Mouse (Mus musculus) adipocyte (in vitro differentiated cells): ENCODE results near the gene Bcas3.

Experiments
- DNase-seq: peaks from one replicate; pipeline ENCODE4 v3.0.0-alpha.2; 2016; ENCODE audit warnings: low spot score

Gene Bcas3

DNA sequence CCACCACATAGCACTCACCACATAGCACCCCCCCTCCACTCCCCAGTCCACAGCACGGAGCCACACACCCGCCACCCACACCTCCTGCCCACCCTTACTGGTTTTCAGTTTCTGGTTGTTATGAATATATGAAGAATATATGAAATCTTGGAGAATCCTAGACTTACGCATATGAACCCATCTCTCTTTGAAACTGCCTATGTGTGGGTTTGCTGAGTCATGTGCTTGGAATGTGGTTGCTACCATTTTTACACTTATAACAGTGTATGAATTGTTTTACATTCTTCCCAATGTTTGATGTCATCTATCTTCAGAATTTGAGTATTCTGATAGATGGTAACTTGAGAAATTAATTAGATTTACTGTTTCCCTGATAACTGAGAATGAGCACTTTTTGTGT, 26.1 kb downstream of the Bcas3 start:
- DNase-seq = no peak

DNA sequence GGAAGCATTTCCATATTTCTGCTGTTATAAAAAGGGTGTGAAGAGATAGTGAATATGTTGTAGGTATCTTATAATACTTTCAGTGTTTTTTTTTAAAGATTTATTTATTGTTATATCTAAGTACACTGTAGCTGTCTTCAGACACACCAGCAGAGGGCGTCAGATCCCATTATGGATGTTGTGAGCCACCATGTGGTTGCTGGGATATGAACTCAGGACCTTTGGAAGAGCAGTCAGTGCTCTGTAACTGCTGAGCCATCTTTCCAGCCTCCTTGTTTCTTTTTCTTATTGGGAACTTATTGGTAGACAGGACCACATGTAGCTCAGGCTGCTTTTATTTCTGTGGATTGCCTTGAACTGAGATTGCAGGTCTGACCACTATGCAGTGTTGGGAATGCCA, 27.1 kb downstream of the Bcas3 start:
- DNase-seq = no peak

DNA sequence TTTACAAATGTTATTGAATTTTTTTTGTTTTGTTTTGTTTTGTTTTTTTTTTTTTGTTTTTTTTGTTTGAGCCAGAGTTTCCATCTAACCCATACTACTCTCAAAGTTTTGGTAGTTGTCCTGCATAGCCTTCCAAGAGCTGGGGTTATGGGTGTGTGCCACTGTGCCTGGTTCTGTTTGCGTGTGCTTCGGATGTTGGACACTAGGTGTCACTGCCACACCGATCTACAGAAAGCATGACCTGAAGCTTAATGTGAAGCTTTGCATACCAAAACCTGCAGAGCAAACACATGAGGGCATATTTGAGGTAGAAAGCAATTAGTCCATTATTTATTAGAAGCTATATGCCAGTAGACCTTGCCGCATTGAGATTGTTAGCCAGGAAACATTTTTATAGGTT, 29.1 kb downstream of the Bcas3 start:
- peak; percentile 82 for DNase-seq

DNA sequence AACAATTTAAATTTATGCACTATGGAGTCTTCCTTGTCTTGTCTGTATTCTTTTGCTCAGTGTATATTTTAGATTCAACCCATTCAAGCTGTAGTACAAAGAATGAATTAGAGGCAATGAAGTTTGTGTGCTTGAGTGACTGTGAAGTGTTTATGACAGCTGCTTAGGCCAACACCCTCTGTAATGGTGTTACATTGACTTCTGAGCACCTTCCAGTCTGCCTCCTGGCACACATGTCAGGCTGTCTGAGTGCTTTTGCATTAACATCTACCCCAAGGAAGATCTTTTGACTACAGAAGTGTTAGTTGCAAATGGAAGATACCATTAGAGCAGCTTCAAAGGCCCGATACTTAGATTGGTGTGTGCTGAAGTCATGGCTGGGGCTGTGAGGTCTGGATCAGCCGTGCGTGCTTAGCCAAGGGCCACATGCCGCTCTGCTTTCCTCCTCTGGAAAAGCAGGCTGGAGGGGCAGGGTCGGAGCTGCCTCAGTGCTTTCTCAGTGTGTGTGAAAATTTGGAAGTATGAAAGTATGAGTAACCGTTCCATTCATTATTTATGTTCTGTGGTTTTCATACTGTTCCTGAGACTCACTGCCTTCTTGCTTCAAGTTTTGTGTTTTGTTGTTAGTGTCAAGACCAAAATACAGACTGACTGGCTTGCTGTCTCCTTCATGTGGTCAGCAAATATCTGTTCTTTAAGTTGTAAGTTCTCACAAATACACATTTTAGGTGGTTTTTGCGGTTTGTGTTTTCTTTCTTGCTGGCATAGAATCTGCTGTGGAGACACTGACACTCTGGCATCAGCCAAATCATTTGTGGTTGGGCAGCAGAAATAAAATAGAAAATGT, 31.2 kb downstream of the Bcas3 start:
- no peak for DNase-seq

DNA sequence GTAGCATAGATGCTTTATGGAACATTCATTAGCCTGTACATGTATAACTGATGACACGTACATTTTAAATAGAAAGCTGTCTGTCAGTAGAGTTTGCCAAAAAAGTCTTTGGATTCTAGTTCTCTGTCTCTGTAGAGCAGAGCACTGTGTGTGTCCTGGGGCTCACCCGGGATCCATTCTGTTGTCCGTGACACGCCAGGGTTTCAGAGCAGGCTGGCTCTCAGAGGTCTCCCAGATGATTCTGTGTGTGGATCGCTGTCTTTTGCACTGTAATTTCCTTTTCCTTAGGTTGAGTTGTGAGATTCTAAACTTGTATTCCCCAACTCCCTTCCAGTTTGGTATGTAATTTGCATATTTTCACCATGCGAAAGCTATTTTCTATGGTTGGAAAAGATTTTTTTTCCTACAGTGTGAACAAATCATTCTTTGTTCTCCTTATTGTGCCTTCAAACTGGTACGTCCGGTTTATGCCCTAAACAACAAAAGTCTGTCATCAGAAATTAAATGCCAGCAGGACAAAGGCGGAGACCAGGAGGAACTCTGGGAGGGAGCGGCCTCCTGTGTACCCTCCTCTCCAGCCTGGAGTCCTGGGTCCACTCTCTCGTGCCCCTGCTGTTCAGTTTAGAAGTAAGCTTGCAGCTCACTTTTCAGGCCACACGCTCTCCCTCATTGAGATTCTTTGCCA, 39.4 kb downstream of the Bcas3 start:
- no peak for DNase-seq

DNA sequence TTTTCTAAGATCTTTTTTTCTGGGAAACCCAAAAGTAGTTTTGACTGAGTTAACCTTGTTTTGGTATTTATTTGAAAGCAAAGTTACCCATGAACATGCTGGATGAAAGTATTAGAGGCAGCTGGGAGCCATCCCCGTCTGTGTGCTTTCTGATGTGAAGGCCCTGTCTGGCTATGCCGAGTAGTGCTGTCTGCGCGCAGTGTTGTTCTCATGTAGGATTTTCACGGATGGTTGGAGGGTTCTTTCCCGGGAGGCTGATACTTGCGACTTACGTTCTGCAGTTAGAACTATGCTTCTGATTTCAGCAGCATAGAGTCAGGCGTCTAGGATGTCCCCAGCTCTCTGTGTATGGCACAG, 39.9 kb downstream of the Bcas3 start:
- no peak for DNase-seq

DNA sequence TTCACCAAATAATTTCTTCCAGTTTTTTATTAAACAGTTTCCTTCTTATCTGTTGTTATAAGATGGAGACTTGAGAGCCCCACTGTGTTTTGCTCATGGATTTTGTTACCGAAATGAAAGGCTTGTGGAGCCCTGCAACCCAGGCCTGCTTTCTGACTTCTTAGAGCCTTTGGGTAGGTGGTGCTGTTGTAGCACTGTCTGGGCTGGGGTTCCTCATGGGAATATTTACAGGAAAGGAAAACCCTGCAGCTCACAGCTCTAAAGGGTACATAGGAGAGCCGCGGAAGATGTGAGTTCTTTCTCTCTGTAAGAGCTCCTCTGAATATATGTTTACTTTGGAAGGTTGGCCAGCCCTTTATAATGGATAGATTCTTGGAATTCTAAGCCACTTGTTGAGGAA, 41.0 kb downstream of the Bcas3 start:
- DNase-seq = no peak

DNA sequence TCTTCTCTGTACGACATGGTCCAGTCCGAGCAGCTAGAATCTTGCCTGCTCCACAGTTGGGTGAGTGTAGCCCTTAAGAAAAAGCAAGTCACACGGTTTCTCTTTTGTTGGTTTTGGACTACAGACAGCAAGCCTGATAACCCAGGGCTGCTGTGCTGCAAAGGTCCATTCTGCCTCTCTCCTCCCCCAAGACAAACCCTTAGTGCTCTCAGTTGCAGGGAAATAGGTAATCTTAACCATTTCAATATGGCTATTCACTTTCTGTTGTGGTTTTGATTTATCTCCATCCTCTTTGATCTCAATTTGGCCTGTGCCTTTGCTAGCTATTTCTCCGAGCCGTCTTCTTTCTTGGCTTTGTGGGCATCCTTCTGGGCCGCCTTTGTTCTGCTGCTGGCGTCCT, 42.4 kb downstream of the Bcas3 start:
- no peak for DNase-seq

DNA sequence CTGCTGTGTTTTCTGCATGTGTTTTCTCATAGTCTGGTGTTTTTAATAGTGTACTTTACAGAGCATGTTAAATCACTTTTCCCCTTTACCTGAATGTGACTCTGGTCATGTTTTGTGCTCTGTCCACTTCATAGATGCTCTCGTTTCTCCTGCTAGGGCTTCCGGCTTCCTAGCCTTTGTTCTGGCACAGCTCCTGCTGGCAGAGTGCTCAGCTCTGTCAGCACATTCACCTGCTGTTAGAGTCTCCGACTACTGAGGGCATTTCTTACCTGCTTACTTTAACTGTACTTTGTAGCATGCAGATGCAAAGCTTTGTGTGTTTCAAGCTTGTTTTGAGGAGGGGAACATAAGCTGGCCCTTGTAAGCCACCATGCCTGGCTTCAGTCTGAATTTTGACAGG, 53.6 kb downstream of the Bcas3 start:
- DNase-seq = no peak

DNA sequence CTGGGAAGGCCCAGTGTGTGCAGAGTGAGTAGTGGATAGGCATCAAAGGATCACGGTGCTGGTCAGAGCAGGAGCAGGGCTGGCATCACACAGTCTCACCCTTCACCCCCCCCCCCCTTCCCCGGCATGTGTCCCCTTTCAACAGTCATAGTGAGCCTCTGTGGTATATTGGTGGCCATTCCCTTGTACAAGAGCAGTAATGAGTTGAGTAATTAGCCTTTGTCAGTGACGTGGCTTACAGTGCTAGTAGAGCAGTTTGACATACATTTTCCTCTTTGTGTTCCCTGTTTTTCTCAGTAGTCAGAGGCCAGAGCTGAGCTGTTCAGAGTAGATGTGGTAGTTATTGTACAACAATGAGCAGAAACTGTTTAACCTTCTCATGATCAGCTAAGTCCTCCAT, 54.7 kb downstream of the Bcas3 start:
- DNase-seq = no peak

DNA sequence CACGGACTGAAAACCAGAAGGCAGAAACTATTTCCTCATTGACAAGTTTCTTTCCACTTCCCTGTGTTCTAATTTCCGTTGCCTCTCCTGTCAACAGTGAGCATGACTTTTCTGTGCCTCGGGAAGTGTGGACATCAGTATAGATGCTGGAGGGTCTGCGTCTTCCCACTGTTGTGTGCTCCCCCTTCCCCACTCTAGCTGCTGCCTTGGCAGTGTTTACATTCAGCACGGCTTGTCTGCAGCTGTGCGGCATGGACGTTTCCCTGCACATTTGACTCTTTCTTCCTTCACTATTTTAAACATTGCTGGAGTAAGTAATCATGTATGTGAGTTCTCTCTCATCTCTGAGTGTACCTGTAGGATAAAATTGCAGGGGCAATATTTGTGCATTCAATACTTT, 59.4 kb downstream of the Bcas3 start:
- DNase-seq = no peak

DNA sequence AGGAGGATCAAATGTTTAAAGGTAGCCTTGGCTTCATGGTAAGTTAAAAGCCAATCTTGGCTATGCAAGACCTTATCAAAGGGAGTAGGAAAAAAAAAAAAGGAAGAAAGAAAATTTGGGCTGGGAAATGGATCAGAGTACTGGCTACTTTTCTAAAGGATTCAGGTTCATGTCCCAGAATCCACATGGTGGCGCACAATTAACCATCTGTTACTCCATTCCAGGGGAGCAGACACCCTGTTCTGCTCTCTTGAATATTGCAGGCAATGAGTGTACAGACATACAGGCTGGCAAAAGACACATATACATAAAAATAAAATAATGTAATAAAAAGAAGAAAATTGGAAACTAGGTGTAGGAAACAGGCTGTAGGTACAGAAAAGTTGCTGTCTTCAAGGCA, 61.5 kb downstream of the Bcas3 start:
- no peak for DNase-seq

DNA sequence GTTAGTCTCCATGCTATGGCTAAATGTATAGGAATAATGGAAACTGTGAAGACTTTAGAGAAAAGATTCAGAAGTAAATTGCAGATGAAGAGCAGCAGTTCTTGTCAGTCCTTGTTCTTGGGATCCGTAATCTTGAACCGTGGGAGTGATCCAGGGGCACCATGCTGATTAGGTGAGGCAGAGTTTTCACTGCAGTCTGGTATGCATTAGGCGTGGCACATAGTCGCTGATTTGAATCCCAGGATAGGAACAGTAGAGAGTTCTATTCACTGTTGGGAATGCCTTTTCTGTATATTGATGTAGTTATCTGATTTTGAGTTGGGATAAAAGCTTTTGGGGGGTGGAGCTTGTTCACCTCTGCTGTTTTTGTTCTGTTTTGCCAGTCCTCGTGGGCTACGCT, 74.4 kb downstream of the Bcas3 start:
- DNase-seq = no peak

DNA sequence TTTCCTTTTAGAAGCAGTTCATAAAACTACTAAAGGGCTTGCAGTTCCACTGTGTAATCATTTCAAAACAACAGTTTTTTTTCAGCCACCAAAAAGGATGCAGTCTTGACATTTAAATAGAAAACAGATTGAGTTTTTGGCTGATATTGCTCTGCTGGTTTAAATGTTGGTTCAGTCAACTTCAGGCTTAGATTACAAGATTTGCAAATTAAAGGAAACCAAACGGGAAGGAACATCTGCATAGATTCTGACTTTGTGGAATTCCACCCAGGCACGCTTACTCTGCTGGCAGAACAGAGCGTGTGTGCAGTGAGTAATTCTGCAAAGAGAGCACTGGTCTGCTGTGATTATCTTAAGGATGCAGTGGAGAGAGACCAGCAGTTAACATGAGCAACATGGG, 75.3 kb downstream of the Bcas3 start:
- DNase-seq = peak; percentile 19

DNA sequence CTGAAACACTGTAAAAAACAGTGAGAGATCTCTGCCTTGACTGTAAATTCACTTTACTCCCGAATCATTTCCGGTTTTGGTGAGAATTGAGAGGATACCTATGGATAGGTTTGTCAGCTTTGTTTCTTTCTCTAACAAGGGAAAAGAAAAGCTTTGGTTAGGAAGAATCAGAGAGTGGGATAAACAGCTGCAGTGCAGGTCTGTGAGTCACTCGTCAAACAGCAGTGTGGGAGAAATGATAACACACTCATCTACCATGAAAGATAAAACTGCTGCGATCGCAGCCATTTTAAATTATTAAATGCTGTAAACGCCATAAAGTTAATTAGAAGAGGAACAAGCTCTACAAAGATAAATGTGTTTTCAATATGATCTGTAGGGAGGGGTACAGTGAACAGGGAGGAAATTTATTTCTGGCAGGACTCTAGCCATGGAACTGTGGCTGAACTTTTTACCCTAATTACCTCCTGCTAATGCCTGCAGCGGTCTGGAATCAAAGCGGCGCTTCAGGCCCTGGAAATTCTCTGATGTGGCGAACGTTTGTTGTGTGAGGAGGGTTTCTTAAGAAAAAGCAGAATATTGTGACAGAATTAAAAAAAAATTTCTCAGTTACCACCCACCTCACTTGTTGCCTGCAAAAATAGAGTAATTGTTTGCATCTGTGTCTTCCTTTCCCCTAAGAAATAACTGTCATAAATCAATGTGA, 77.9 kb downstream of the Bcas3 start:
- no peak for DNase-seq

DNA sequence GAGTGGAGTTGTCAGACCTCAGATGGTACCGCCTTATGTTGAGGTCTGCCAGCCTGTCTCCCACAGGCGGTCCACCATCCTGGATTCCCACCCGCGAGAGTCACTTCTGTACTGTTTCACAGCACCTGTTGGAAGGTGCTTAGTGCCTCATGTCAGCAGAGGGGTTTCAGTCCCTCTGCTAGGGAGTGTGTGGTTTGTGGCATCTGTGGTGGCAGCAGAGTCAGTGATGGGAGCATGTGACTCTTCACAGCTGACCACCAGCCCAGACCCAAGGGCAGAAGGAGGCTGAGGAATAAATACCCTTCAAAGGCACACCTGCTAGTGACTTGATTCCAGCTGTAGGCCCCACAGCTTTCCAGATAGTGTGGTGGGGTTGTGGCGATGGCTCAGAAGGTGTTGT, 94.4 kb downstream of the Bcas3 start:
- no peak for DNase-seq

DNA sequence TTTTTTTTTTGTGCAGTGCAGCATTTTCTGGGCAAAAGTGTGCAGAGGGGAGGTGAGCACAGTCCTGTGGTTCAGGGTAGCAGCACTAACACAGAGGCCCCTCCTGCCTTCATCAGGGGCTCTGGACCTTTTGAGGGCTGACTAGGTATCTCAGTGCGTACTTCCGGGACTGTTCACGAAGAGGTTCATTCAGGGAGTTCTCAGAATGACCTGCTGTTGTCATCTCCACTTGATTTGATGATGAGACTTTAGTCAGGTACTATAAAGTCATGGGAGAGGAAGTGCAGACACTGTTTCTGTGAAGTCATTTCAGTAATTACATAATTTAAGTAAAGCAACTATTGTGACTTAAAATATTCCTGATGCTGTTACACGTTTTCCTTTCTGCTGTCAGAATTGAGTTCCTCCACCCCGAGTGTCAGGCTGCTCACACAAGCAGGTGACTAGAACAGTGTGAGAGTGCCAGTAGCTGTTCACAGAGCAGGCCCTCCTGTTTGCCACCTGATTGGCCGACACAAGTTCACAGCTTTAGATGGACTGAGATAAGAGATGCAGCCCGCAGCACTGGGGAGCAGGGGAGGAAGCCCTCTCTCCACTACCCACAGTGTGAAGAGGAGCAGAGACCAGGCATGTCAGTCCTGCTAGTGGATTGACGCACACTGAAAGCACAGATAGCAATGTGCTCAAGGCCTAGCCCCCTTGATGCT, 100.8 kb downstream of the Bcas3 start:
- no peak for DNase-seq

DNA sequence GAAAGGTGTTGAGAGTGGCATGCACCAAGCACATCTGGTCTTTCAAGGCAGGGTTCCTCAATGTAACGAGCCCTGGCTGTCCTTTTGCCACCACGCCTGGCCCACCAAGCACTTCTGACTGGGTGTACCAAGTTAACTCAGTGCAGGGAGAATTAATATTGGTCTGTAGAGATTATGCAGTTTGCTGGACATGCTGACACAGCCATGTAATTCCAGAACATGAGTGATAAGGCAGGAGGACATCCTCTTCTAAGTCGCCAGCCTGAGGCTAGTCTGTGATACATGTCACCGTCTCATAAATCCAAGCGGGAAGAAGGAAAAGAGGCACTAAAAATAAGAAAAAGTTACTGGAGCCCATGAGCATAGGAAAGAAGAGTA, 101.3 kb downstream of the Bcas3 start:
- no peak for DNase-seq

DNA sequence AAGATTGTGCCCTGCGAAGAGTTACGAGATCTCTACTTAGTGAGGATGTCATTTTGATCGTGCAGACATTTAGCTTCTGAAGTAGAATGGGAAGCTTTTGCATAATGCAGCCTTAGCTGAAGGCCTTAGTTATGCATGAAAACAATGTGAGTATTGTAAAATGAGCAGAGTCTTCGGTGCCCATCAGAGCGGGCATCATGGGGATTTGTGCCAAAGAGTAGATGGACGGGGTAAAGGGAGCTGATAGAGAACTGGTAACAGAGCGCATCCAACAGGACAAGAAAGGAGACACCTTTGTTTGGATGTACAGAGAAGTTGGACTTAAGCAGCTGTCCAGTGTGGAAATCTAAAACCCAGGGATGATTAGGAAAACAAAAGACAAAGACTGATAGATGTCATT, 108.6 kb downstream of the Bcas3 start:
- no peak for DNase-seq

DNA sequence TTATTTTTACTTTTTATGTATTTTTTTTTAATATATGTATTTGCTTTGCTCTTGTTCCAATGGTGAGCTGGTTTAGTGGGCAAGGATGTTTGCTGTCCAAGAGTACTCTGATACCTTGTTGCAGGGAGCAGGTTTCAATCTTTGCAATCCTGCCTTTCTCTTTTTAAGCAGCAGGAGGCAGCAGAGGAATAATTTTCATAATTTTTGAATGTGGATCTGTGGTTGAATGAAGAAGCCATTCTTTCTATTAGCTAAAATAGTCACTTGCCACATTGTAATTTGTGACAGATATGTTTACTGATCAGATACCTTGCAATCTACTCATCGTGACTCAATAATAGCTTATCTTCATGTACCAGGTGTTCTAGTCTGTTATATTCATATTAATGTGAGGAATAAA, 116.6 kb downstream of the Bcas3 start:
- DNase-seq = peak; percentile 60

DNA sequence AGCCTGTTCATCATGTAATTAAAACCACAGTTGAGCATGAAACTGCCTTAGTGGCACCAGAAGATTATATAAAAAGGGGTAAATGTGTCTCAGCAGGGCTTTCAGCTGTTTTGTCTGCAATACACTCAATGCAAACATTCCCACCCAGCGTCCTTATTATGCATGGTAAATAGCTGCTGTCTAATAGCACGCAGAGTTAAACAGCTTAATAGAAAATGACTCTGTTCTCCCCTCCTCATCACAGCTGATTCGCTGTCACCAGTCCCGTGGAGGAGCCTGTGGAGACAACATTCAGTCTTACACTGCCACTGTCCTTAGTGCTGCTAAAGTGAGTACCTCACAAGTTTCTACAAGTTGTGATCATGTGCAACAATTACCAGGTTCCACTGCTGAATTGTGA, 117.5 kb downstream of the Bcas3 start:
- DNase-seq = no peak

DNA sequence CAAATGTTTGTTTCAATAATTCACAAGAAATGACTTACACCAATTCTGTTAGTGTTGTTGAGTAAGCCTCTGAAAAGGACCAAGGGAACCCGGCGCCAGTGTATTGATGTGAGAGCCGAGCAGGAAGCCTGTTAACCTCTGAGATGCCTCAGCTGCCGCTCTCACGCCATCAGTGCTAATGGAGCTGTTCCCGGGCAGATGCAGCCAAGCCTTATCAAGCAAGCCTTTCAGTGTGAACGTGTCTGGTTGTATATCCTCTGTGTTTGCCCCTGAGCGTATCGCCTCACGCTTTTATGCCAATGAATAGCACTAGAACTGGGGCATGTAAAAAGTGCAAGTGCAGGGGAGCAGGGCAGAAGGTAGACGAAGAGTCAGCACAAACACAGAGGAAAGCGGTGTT, 121.4 kb downstream of the Bcas3 start:
- no peak for DNase-seq
